Mouse (Mus musculus) kidney, adult 2 months (tissue): ENCODE measurements around the gene Pitpnm1. TPM values are rescaled to one million over a fixed set of nuclear protein-coding genes. Genes with fewer than 3 reads are reported as not detected.

Experiments used
- DNase-seq: peaks from one replicate; pipeline ENCODE4 v3.0.0; 2021
- H3K27ac ChIP-seq: fragments of 200-500 bp; 2 replicates; pipeline ENCODE4 v1.5.1; 2012; ENCODE audit warnings: low read depth, low read length, control low read depth, inconsistent platforms; ENCODE audit not compliant: insufficient read depth
- H3K27me3 ChIP-seq: fragments of 200-500 bp; replicated peaks from 2 replicates; pipeline ENCODE4 v1.6.1; 2012; ENCODE audit warnings: mild to moderate bottlenecking, moderate library complexity, low read length, inconsistent platforms; ENCODE audit not compliant: control insufficient read depth, insufficient read depth
- H3K36me3 ChIP-seq: fragments of 200-500 bp; 2 replicates; pipeline ENCODE4 v1.6.1; 2012; ENCODE audit warnings: mild to moderate bottlenecking, moderate library complexity, low read length, inconsistent platforms; ENCODE audit not compliant: control insufficient read depth, insufficient read depth
- H3K4me1 ChIP-seq: fragments of 200-500 bp; 2 replicates; pipeline ENCODE4 v1.6.1; 2011; ENCODE audit warnings: low read length; ENCODE audit not compliant: control insufficient read depth, insufficient read depth
- H3K4me3 ChIP-seq: fragments of 200-500 bp; 2 replicates; pipeline ENCODE4 v1.5.1; 2011; ENCODE audit warnings: mild to moderate bottlenecking, low read depth, low read length, control low read depth; ENCODE audit not compliant: insufficient read depth
- CTCF ChIP-seq: fragments of 200-500 bp; conservative IDR thresholded peaks from 2 replicates; pipeline ENCODE4 v1.5.1; 2011; ENCODE audit warnings: low read depth, mild to moderate bottlenecking, control low read depth, low read length, moderate library complexity, mixed read lengths; ENCODE audit not compliant: insufficient read depth, insufficient read length
- POLR2A ChIP-seq: fragments of 200-500 bp; IDR thresholded peaks from one replicate; pipeline ENCODE4 v1.6.1; 2011; ENCODE audit warnings: low read depth, low read length, control low read depth
- WGBS: fragments of 180-500 bp; shearing (Covaris S2); methylation state at CpG from one replicate; pipeline ENCODE4 v1.1.7; 2018; 5-methylcytosine and 5-hydroxymethylcytosine counted together
- polyA plus RNA-seq: library from polyadenylated mRNA; depleted of rRNA; stranded (reverse); fragments of >200 nt; gene quantifications from 2 replicates; pipeline ENCODE4 v1.2.3, GENCODE M21; 2012

The Pitpnm1 gene
- polyA plus RNA-seq, 1 experiment: 46.3 TPM

GRCm38 (mm10) chr19:4149283-4149682 is 49.5 kb downstream of the Pitpnm1 start:
- peak overlapping the region; percentile 47; the same call in 1 of the 2 replicates for H3K27ac ChIP-seq
- peak overlapping the region; percentile 95 for H3K4me3 ChIP-seq
- no peak for TF ChIP-seq CTCF
- no peak for TF ChIP-seq POLR2A
- no peaks in the 10 kb centered on the region for H3K36me3 ChIP-seq
- H3K4me1 ChIP-seq: peaks cover 15% of the 10 kb centered on the region
- peak; percentile 27 for DNase-seq
- WGBS: 38% methylated on average over 11 of the region's 11 CpGs
- no peaks in the 10 kb centered on the region for H3K27me3 ChIP-seq

- TF ChIP-seq POLR2A (no peak), CTCF (no peak)
- no peaks in the 10 kb centered on the region for H3K36me3 ChIP-seq
- DNase-seq: no peak
- no peaks in the 10 kb centered on the region for H3K27me3 ChIP-seq
- 91% methylated on average over 17 of the region's 17 CpGs for WGBS
- no peak overlapping the region for H3K27ac ChIP-seq
- H3K4me3 ChIP-seq: peak overlapping the region; percentile 95; the same call in 1 of the 2 replicates
- peaks cover 15% of the 10 kb centered on the region for H3K4me1 ChIP-seq
Measured at GRCm38 (mm10) chr19:4149764-4150461, 50.1 kb downstream of the Pitpnm1 start.

GRCm38 (mm10) chr19:4150567-4151487 is 51.0 kb downstream of the Pitpnm1 start:
- Histone ChIP-seq H3K4me1 (peaks cover 15% of the 10 kb centered on the region), H3K27me3 (no peaks in the 10 kb centered on the region), H3K4me3 (no peak overlapping the region), H3K36me3 (no peaks in the 10 kb centered on the region), H3K27ac (no peak overlapping the region)
- WGBS: 80% methylated on average over 22 of the region's 22 CpGs
- DNase-seq: no peak
- no peak for TF ChIP-seq POLR2A

- 75% methylated on average over 5 of the region's 5 CpGs for WGBS
- Histone ChIP-seq H3K4me1 (peaks cover 15% of the 10 kb centered on the region), H3K27ac (no peak overlapping the region), H3K27me3 (no peaks in the 10 kb centered on the region), H3K36me3 (no peaks in the 10 kb centered on the region), H3K4me3 (no peak overlapping the region)
- TF ChIP-seq CTCF: no peak
- no peak for DNase-seq
Measured at GRCm38 (mm10) chr19:4151488-4151860, 51.7 kb downstream of the Pitpnm1 start.

GRCm38 (mm10) chr19:4151898-4152297 is 52.1 kb downstream of the Pitpnm1 start:
- DNase-seq: no peak
- Histone ChIP-seq H3K27ac (no peak overlapping the region), H3K4me1 (peaks cover 15% of the 10 kb centered on the region), H3K36me3 (no peaks in the 10 kb centered on the region), H3K27me3 (no peaks in the 10 kb centered on the region), H3K4me3 (no peak overlapping the region)
- WGBS: 82% methylated on average over 5 of the region's 5 CpGs
- no peak for TF ChIP-seq POLR2A
- no peak for TF ChIP-seq CTCF

- no peak overlapping the region for H3K27ac ChIP-seq
- TF ChIP-seq POLR2A: no peak
- TF ChIP-seq CTCF: no peak
- DNase-seq: no peak
- no peak overlapping the region for H3K4me3 ChIP-seq
- WGBS: 84% methylated on average over 8 of the region's 8 CpGs
- H3K27me3 ChIP-seq: no peaks in the 10 kb centered on the region
- H3K36me3 ChIP-seq: no peaks in the 10 kb centered on the region
- H3K4me1 ChIP-seq: peaks cover 15% of the 10 kb centered on the region
Measured at GRCm38 (mm10) chr19:4152445-4153231, 52.8 kb downstream of the Pitpnm1 start.
